Mouse (Mus musculus) hematopoietic stem cell, adult 5-6 weeks (primary cell): ENCODE data around the gene Tm7sf3. TPM values are rescaled to one million over a fixed set of nuclear protein-coding genes. Genes with fewer than 3 reads are reported as not detected.

ENCODE experiments used
- ATAC-seq, 2 experiments: fragments of 125-278 bp in 1 of 2; replicated peaks in 1 of 2; 2 replicates each; pipeline ENCODE4 v1.8.0; 2016 to 2017; ENCODE audit warnings: inconsistent platforms in 2 of 2, mild to moderate bottlenecking in 2 of 2, moderate number of reproducible peaks in 2 of 2, low read depth in 1 of 2, moderate TSS enrichment in 1 of 2; ENCODE audit not compliant: low FRiP score in 2 of 2, poor library complexity in 2 of 2, severe bottlenecking in 2 of 2, insufficient read depth in 1 of 2, low TSS enrichment in 1 of 2
- total RNA-seq: library from RNA; stranded (forward); fragments of 172-1452, 232-1000 nt; gene quantifications from 2 replicates; pipeline ENCODE4 v1.2.3, GENCODE M21; 2017

The Tm7sf3 gene
- total RNA-seq, 1 experiment from 2014 or later, result 31.5 TPM

DNA sequence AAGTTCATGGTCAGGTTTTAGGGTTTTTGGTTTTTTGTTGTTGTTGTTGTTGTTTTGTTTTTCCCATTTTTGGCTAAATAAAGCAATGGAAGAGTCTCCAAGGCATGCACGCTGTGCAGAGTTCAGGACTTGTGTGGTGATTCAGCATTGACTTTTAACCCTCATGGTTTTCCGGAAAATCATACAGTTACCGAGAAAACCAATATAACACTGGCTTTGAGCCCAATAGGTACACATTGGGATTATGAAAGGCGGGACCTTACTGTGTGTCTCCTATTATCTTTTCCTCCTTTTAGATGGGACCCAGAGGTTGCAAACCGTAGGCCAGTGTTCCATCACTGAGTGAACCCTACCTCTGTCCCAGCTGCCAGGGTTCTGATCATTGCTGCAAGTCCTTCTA, 22.3 kb upstream of the Tm7sf3 start:
- no peak for ATAC-seq

DNA sequence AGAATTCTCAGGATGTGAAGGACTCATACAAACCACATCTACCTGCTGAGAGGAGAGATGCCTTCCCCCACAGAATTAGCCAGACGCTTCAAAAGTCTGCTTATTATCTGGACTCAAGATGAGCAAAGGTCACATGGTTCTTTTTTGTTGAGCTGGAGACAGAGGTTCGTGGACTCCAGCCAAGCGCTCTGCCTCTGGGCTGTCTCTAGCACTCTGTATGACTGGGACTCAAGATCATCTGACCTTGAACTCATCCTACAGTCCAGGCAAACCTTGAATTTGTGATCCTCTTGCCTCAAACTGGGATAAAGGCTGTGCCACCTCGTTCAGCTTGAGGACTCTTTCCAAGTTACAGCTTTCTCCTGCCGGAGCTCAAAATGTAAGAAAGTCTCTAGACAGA, 21.5 kb upstream of the Tm7sf3 start:
- no peak for ATAC-seq

- peak; percentile 86 to 89 for ATAC-seq
Measured at GRCm38 (mm10) chr6:146662679-146663078, 20.1 kb upstream of the Tm7sf3 start.

DNA sequence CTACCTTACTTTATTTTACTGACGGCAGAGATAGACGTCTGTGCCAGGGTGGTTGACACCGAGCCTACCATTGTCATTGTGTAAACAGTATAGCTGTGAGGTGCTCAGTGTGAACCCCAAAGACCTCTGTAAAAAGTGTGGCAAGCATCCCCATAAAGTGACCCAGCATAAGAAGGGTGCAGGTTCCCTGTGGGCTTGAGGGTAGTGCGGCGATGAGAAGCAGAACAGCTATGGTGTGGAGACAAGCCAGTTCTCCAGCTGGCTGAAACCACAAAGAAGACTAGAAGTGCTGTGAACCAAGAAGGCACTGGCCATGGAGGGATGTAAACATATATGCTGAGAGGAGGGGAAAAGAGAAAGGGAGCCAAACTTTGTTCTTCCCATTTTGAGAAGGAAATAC, 19.0 kb upstream of the Tm7sf3 start:
- ATAC-seq, result no peak

GRCm38 (mm10) chr6:146660591-146660990, 18.0 kb upstream of the Tm7sf3 start:
- ATAC-seq, result no peak; a peak in 1 of 4 replicates

DNA sequence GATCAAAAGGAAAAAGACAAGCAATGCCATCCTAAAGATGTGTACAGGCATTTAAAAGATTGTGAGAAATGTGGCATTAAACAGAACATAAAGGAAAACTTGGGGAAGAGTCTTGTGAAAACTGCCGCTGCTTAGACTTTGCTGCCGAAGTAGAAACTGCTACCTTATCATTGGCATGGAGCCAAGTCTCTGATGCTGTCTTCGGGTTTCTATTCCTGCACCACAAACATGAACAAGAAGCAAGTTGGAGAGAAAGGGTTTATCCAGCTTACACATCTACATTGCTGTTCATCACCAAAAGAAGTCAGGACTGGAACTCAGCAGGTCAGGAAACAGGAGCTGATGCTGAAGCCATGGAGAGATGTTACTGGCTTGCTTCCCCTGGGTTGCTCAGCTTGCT, 10.6 kb upstream of the Tm7sf3 start:
- no peak for ATAC-seq

GRCm38 (mm10) chr6:146651431-146651830, 8.8 kb upstream of the Tm7sf3 start:
- no peak for ATAC-seq

DNA sequence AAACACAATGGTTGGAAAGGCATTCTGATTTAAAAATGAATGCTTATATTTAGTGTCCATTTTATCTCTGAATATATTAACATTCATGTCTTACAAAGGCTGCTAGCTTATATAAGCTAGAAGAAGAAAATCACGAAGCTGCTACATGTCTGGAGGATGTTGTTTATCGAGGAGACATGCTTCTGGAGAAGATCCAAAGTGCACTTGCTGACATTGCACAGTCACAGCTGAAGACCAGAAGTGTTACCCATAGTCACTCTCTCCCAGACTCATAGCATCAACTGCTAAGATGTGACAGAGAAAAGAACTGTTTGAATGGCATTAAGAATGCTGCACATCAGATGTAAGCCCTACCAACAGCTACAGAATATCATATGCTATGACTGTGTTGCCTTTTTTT, 7.4 kb upstream of the Tm7sf3 start:
- ATAC-seq, result no peak

- no peak for ATAC-seq
Measured at GRCm38 (mm10) chr6:146643184-146643570, 553 bp upstream of the Tm7sf3 start.

GRCm38 (mm10) chr6:146641621-146642210, 908 bp downstream of the Tm7sf3 start:
- ATAC-seq, result no peak

- no peak for ATAC-seq
Measured at GRCm38 (mm10) chr6:146640991-146641390, 1.6 kb downstream of the Tm7sf3 start.

GRCm38 (mm10) chr6:146640068-146640965, 2.3 kb downstream of the Tm7sf3 start:
- no peak for ATAC-seq

DNA sequence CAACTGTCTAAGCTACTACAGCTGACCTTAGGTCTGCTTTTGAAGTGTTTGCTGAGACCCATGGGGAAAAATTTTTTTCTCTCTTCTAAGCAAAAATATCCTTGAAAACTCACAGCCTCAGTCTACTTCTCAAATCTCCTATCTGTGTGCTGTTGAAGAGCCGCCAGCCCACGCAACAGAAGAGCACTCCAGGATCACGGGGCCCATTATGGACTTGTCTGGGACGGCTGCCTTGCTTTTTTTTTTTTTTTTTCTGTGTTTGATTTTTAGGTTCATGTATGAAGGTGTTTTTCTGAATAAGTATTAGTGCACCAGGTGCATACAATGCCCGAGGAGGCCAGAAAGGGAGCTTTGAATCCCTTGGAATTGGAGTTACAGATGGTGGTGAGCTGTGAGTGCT, 6.1 kb downstream of the Tm7sf3 start:
- no peak for ATAC-seq

- no peak for ATAC-seq
Measured at GRCm38 (mm10) chr6:146634759-146635606, 7.6 kb downstream of the Tm7sf3 start.

DNA sequence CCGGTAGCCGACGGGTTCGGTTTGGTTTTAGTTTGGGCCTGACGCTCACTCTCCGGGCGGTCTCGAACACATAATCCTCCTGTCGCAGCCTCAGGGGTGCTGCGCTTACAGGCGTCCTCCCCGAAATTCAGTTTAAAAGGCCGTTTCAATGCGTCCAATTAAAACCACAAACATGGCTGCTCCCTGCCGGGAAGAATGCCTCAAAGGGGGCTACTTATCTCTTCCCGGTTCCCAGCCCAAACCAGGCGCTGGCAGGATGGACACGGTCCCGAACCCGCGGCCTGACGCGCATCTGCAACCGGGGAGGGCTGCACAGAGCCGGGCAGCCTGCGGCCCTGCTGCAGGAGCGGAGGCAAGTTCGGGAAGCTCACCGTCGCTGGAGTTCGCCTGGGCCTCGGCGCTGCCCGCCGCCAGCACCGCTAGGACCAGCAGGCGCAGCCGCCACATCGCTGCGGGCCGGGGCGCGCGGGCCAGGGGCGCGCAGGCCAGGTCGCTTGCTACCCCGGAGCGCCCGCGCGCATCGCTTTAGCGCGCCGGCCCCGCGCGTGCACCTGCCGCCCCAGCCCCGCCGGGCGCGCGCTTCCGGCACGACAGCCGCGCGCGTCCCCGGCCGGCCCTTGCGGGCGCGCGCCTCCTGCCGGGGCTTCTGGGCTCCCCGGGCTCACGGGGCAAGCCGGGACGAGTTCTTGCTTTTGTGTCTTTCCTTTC, 8.5 kb downstream of the Tm7sf3 start:
- ATAC-seq, result peak; percentile 30 to 50; a peak in 3 of 4 replicates

DNA sequence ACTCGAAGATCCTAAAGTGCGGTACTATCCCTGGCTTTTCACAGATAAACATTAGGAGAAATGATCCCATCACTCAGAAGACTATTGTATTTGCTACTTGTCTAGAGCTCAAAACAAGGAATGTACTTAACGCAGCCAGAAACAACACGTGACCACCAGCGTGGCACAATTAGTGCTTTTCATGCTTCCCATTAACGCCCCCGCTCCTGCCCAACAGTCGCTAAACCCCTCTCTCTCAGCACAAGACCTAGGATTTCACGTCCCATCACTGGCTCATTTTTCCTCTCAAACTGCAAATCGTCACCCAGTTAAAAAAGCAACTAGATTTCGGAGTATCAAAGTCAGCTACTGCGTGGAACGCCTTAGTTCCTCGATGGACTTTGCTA, 9.0 kb downstream of the Tm7sf3 start:
- ATAC-seq, result no peak

GRCm38 (mm10) chr6:146633097-146633496, 9.5 kb downstream of the Tm7sf3 start:
- ATAC-seq, result no peak
